In the genomic region with DNA sequence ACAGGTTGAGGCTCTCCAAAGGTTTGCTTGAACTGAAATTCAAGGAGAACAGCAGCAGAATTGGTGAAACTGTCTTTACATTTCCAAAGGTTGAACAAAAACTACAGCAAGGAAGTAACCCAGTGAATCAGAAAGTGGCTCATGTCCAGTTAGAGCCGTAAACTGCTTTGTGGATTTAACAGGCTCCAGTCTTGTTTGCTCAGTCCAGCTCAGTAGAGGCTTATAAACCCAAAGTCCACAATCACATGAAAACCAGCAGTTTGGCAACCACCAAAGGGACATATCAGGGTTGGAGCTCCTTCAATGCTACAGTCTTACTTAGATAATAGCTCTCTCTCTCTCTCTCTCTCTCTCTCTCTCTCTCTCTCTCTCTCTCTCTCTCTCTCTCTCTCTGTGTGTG, we compare ENCODE assay signal across 28 mouse cellular contexts.
DNase-seq lines count a peak whose midpoint lies in the region; ATAC-seq and TF ChIP-seq lines count a peak whose summit lies in the region.
"Had no signal": no experiment of that assay in that cellular context is flagged by ENCODE, and none has a peak within 500 bp of the region (broad histone marks: within the 10 kb centered on the region; RNA-seq: fewer than 3 reads in every experiment).

No protein-coding gene starts in this region.

- ATAC-seq in intestine, embryonic 15.5 days, result peak; percentile 80
- ATAC-seq in intestine, postnatal 0 days, result no peak
- ATAC-seq in liver, embryonic 11.5 days (replicated peaks; ENCODE audit: low FRiP score), result peak; percentile 54
- ATAC-seq in liver, embryonic 16.5 days (ENCODE audit: low read depth), result peak; percentile 76
- ATAC-seq in activated CD4-positive, CD25-positive, alpha-beta regulatory T cell, adult 4 months, result no peak
- ATAC-seq: forebrain, postnatal 0 days had no signal

- no peak overlapping the region for H3K27ac ChIP-seq in intestine, embryonic 15.5 days
- no peak overlapping the region for H3K27ac ChIP-seq in intestine, postnatal 0 days (ENCODE audit: low read depth, low read length)
- no peak overlapping the region for H3K27ac ChIP-seq in liver, embryonic 11.5 days (ENCODE audit: low read depth, low read length)
- H3K27ac ChIP-seq in liver, embryonic 16.5 days (ENCODE audit: low read length), result no peak overlapping the region; the same call in 1 of the 2 replicates
- H3K27ac ChIP-seq: embryonic facial prominence, embryonic 13.5 days; forebrain, embryonic 12.5 days; heart, adult 2 months; hindbrain, embryonic 14.5 days; kidney, postnatal 0 days; neural tube, embryonic 12.5 days had no signal

- H3K36me3 ChIP-seq in intestine, embryonic 15.5 days, result no peaks in the 10 kb centered on the region
- no peaks in the 10 kb centered on the region for H3K36me3 ChIP-seq in intestine, postnatal 0 days (ENCODE audit: control insufficient read depth, insufficient read depth)
- no peaks in the 10 kb centered on the region for H3K36me3 ChIP-seq in liver, embryonic 11.5 days (ENCODE audit: control insufficient read depth, insufficient read depth, low read length)
- no peaks in the 10 kb centered on the region for H3K36me3 ChIP-seq in liver, embryonic 16.5 days (ENCODE audit: control insufficient read depth, insufficient read depth)
- H3K36me3 ChIP-seq: embryonic facial prominence, embryonic 13.5 days; forebrain, embryonic 12.5 days; G1E; heart, embryonic 12.5 days; neural tube, embryonic 12.5 days had no signal

- no peaks in the 10 kb centered on the region for H3K9me3 ChIP-seq in intestine, embryonic 15.5 days
- no peaks in the 10 kb centered on the region for H3K9me3 ChIP-seq in intestine, postnatal 0 days (ENCODE audit: control insufficient read depth)
- H3K9me3 ChIP-seq in liver, embryonic 11.5 days (ENCODE audit: control insufficient read depth, low read length), result no peaks in the 10 kb centered on the region
- no peaks in the 10 kb centered on the region for H3K9me3 ChIP-seq in liver, embryonic 16.5 days (replicated peaks; ENCODE audit: control insufficient read depth, low read length)
- H3K9me3 ChIP-seq: embryonic facial prominence, embryonic 13.5 days; forebrain, embryonic 12.5 days; G1E; heart, embryonic 12.5 days; neural tube, embryonic 12.5 days had no signal

- no peak overlapping the region for H3K9ac ChIP-seq in intestine, embryonic 15.5 days
- no peak overlapping the region for H3K9ac ChIP-seq in intestine, postnatal 0 days (ENCODE audit: low read depth, low read length)
- no peak overlapping the region for H3K9ac ChIP-seq in liver, embryonic 11.5 days (ENCODE audit: low read depth, low read length)
- H3K9ac ChIP-seq in liver, embryonic 16.5 days (ENCODE audit: low read depth, low read length), result no peak overlapping the region
- H3K9ac ChIP-seq: embryonic facial prominence, embryonic 13.5 days; forebrain, embryonic 12.5 days; forebrain, postnatal 0 days; heart, embryonic 12.5 days; hindbrain, embryonic 14.5 days; lung, embryonic 14.5 days; neural tube, embryonic 12.5 days had no signal

- no peak overlapping the region for H3K4me3 ChIP-seq in intestine, embryonic 15.5 days (replicated peaks)
- no peak overlapping the region for H3K4me3 ChIP-seq in intestine, postnatal 0 days (ENCODE audit: low read depth, low read length)
- H3K4me3 ChIP-seq in liver, embryonic 11.5 days (ENCODE audit: low read depth, low read length), result no peak overlapping the region
- no peak overlapping the region for H3K4me3 ChIP-seq in liver, embryonic 16.5 days (ENCODE audit: low read depth, low read length)
- H3K4me3 ChIP-seq: embryonic facial prominence, embryonic 13.5 days; forebrain, embryonic 12.5 days; heart, adult 2 months; heart, embryonic 12.5 days; myocyte; neural tube, embryonic 12.5 days had no signal

- no peak for DNase-seq in liver, embryonic 11.5 days (ENCODE audit: low spot score)
- no peak for DNase-seq in T-cell, adult 2 months (ENCODE audit: low spot score)
- no peak for DNase-seq in retina, embryonic 14.5 days (ENCODE audit: low spot score)
- DNase-seq: adrenal gland, postnatal 25 days; cerebellum, adult 18-20 months; cerebellum, postnatal 10 days; forebrain, postnatal 0 days; heart, adult 2 months; heart, postnatal 4 days; kidney, adult 2 months; kidney, postnatal 4 days; layer of hippocampus, postnatal 36 days; lung, embryonic 14.5 days; lung, postnatal 14 days; thymus, postnatal 14 days had no signal

- H3K4me1 ChIP-seq in intestine, embryonic 15.5 days (replicated peaks), result no peaks in the 10 kb centered on the region
- no peaks in the 10 kb centered on the region for H3K4me1 ChIP-seq in intestine, postnatal 0 days (replicated peaks; ENCODE audit: control insufficient read depth, insufficient read depth, low read length)
- H3K4me1 ChIP-seq in liver, embryonic 11.5 days (replicated peaks; ENCODE audit: control insufficient read depth, insufficient read depth, low read length), result no peaks in the 10 kb centered on the region
- no peaks in the 10 kb centered on the region for H3K4me1 ChIP-seq in liver, embryonic 16.5 days (ENCODE audit: control insufficient read depth, low read depth, low read length)
- H3K4me1 ChIP-seq: embryonic facial prominence, embryonic 13.5 days; forebrain, embryonic 12.5 days; heart, embryonic 12.5 days; neural tube, embryonic 12.5 days had no signal

- no peak overlapping the region for H3K4me2 ChIP-seq in intestine, embryonic 15.5 days (replicated peaks)
- no peak overlapping the region for H3K4me2 ChIP-seq in intestine, postnatal 0 days (replicated peaks; ENCODE audit: low read depth)
- H3K4me2 ChIP-seq in liver, embryonic 11.5 days, result no peak overlapping the region
- H3K4me2 ChIP-seq in liver, embryonic 16.5 days (ENCODE audit: low read depth, low read length), result no peak overlapping the region
- H3K4me2 ChIP-seq: embryonic facial prominence, embryonic 13.5 days; forebrain, embryonic 12.5 days; heart, embryonic 12.5 days; hindbrain, embryonic 14.5 days; lung, embryonic 14.5 days; midbrain, embryonic 11.5 days; neural tube, embryonic 12.5 days had no signal

- no peaks in the 10 kb centered on the region for H3K27me3 ChIP-seq in intestine, embryonic 15.5 days (replicated peaks)
- H3K27me3 ChIP-seq in intestine, postnatal 0 days (replicated peaks; ENCODE audit: control insufficient read depth, insufficient read depth, low read length), result no peaks in the 10 kb centered on the region
- no peaks in the 10 kb centered on the region for H3K27me3 ChIP-seq in liver, embryonic 11.5 days (replicated peaks; ENCODE audit: control insufficient read depth, insufficient read depth, low read length)
- no peaks in the 10 kb centered on the region for H3K27me3 ChIP-seq in liver, embryonic 16.5 days (ENCODE audit: control insufficient read depth, insufficient read depth, low read depth, low read length)
- H3K27me3 ChIP-seq: embryonic facial prominence, embryonic 13.5 days; forebrain, embryonic 12.5 days; heart, embryonic 12.5 days; neural tube, embryonic 12.5 days had no signal

- 61% methylated on average over 1 of the region's 1 CpGs for WGBS in intestine, embryonic 15.5 days
- WGBS in intestine, postnatal 0 days, result 48% methylated on average over 1 of the region's 1 CpGs
- WGBS in liver, embryonic 11.5 days, result 83% methylated on average over 1 of the region's 1 CpGs
- 57% methylated on average over 1 of the region's 1 CpGs for WGBS in liver, embryonic 16.5 days (ENCODE audit: insufficient replicate concordance)

- no peak for TF ChIP-seq CTCF in intestine, postnatal 0 days (IDR thresholded peaks at IDR 0.05; ENCODE audit: low read depth)

Comparison
In these comparisons a context has a peak if more than half of its experiments do, and no peak if none do; other contexts are left out.
1. ATAC-seq: peak in intestine, embryonic 15.5 days (single experiment), liver, embryonic 11.5 days (single experiment) and liver, embryonic 16.5 days (single experiment); none in intestine, postnatal 0 days (single experiment) and activated CD4-positive, CD25-positive, alpha-beta regulatory T cell, adult 4 months (single experiment).